ENCODE assay signal across 24 mouse cellular contexts in the genomic region with DNA sequence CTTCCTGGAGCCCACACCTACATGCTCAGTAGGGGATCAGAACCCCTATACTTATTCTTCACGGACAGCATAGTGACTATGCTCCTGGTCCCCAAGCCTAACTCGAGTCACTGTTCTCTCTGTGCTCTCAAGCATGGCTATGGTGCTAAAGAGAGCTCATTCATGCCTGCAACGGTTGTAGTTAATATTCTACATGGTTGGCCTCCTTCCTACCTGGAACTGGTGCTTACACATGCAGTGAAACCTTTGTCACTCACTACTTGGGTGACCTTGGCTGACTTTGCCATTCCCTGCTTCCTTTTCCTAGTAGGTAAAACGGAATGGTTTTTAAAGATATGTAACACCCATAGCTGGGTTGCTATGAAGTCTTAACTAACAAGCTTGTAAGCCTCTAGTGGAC.
A peak's percentile ranks its signal among the peaks of the same experiment; 100 is the strongest.
DNase-seq lines count a peak whose midpoint lies in the region; ATAC-seq and TF ChIP-seq lines count a peak whose summit lies in the region.
"Had no signal": no experiment of that assay in that cellular context is flagged by ENCODE, and none has a peak within 500 bp of the region (broad histone marks: within the 10 kb centered on the region; RNA-seq: fewer than 3 reads in every experiment).

No protein-coding gene starts in this region.

- no peak overlapping the region for H3K4me2 ChIP-seq in intestine, embryonic 15.5 days (replicated peaks)
- H3K4me2 ChIP-seq in intestine, embryonic 16.5 days (ENCODE audit: low read depth, low read length), result no peak overlapping the region
- H3K4me2 ChIP-seq in forebrain, embryonic 16.5 days (ENCODE audit: low read length), result no peak overlapping the region
- H3K4me2 ChIP-seq in forebrain, embryonic 11.5 days (ENCODE audit: low read depth, low read length, severe bottlenecking), result no peak overlapping the region
- H3K4me2 ChIP-seq in heart, embryonic 12.5 days, result no peak overlapping the region
- H3K4me2 ChIP-seq: hindbrain, embryonic 13.5 days; limb, embryonic 12.5 days; liver, embryonic 15.5 days; stomach, embryonic 15.5 days had no signal

- ATAC-seq in intestine, embryonic 15.5 days, result peak; percentile 82
- peak; percentile 80 for ATAC-seq in intestine, embryonic 16.5 days
- ATAC-seq in forebrain, embryonic 16.5 days, result no peak
- ATAC-seq in forebrain, embryonic 11.5 days (replicated peaks; ENCODE audit: low FRiP score), result no peak
- no peak for ATAC-seq in heart, embryonic 12.5 days (ENCODE audit: insufficient number of reproducible peaks, low FRiP score)
- ATAC-seq: forebrain, postnatal 0 days; inflammation-experienced regulatory T-cells, adult 6 months; lung, postnatal 0 days; midbrain, embryonic 16.5 days had no signal

- peak; percentile 98 for DNase-seq in kidney, adult 9 months
- peak; percentile 89 for DNase-seq in kidney, postnatal 14 days
- no peak for DNase-seq in forebrain, embryonic 11.5 days (ENCODE audit: low spot score)
- DNase-seq in thymus, adult 2 months, result no peak
- DNase-seq: adrenal gland, adult 2 months; cerebellum, adult 11-12 months; cerebellum, postnatal 10 days; forebrain, postnatal 0 days; heart, postnatal 36 days; layer of hippocampus, postnatal 36 days had no signal

- no peaks in the 10 kb centered on the region for H3K27me3 ChIP-seq in intestine, embryonic 15.5 days (replicated peaks)
- H3K27me3 ChIP-seq in intestine, embryonic 16.5 days (replicated peaks; ENCODE audit: control insufficient read depth, insufficient read depth, low read length), result no peaks in the 10 kb centered on the region
- no peaks in the 10 kb centered on the region for H3K27me3 ChIP-seq in forebrain, embryonic 16.5 days (replicated peaks; ENCODE audit: control insufficient read depth, insufficient read depth, low read length)
- no peaks in the 10 kb centered on the region for H3K27me3 ChIP-seq in forebrain, embryonic 11.5 days (ENCODE audit: control insufficient read depth, insufficient read depth, low read length)
- H3K27me3 ChIP-seq in heart, embryonic 12.5 days (replicated peaks), result peaks cover 21% of the 10 kb centered on the region
- H3K27me3 ChIP-seq in thymus, adult 2 months (ENCODE audit: control insufficient read depth, insufficient read depth, low read length), result no peaks in the 10 kb centered on the region
- H3K27me3 ChIP-seq: stomach, embryonic 15.5 days had no signal

- no peak for TF ChIP-seq POLR2A in thymus, adult 2 months (IDR thresholded peaks at IDR 0.05; ENCODE audit: control insufficient read depth, extremely low read depth, insufficient read depth, low read length, poor library complexity)

- WGBS in intestine, embryonic 15.5 days, result 61% methylated on average over 4 of the region's 4 CpGs
- WGBS in intestine, embryonic 16.5 days, result 64% methylated on average over 4 of the region's 4 CpGs
- 73% methylated on average over 4 of the region's 4 CpGs for WGBS in forebrain, embryonic 16.5 days
- 82% methylated on average over 4 of the region's 4 CpGs for WGBS in forebrain, embryonic 11.5 days
- WGBS in heart, embryonic 12.5 days, result 82% methylated on average over 4 of the region's 4 CpGs
- WGBS in thymus, adult 2 months, result 96% methylated on average over 4 of the region's 4 CpGs

- H3K27ac ChIP-seq in intestine, embryonic 15.5 days, result no peak overlapping the region
- H3K27ac ChIP-seq in intestine, embryonic 16.5 days (ENCODE audit: low read length), result 0 out of 2 replicates have a peak overlapping the region, but pooled peaks have one; percentile 4
- no peak overlapping the region for H3K27ac ChIP-seq in forebrain, embryonic 16.5 days (ENCODE audit: low read length)
- no peak overlapping the region for H3K27ac ChIP-seq in forebrain, embryonic 11.5 days (ENCODE audit: low read depth, low read length)
- no peak overlapping the region for H3K27ac ChIP-seq in heart, embryonic 12.5 days (ENCODE audit: poor library complexity, severe bottlenecking)
- H3K27ac ChIP-seq in thymus, adult 2 months (ENCODE audit: control insufficient read depth, insufficient read depth, low read length), result no peak overlapping the region
- H3K27ac ChIP-seq: embryonic facial prominence, embryonic 10.5 days; hindbrain, embryonic 13.5 days; limb, embryonic 12.5 days; liver, embryonic 15.5 days; macrophage; stomach, embryonic 15.5 days had no signal

- no peaks in the 10 kb centered on the region for H3K9me3 ChIP-seq in intestine, embryonic 15.5 days
- no peaks in the 10 kb centered on the region for H3K9me3 ChIP-seq in intestine, embryonic 16.5 days (ENCODE audit: control insufficient read depth, low read length)
- no peaks in the 10 kb centered on the region for H3K9me3 ChIP-seq in forebrain, embryonic 16.5 days (ENCODE audit: control insufficient read depth, low read length)
- H3K9me3 ChIP-seq in forebrain, embryonic 11.5 days (ENCODE audit: control insufficient read depth, low read length), result no peaks in the 10 kb centered on the region
- H3K9me3 ChIP-seq in heart, embryonic 12.5 days (replicated peaks), result no peaks in the 10 kb centered on the region
- H3K9me3 ChIP-seq: embryonic facial prominence, embryonic 10.5 days; hindbrain, embryonic 13.5 days; limb, embryonic 12.5 days; liver, embryonic 15.5 days; stomach, embryonic 15.5 days had no signal

- H3K36me3 ChIP-seq in intestine, embryonic 15.5 days, result no peaks in the 10 kb centered on the region
- H3K36me3 ChIP-seq in intestine, embryonic 16.5 days (ENCODE audit: control insufficient read depth, insufficient read depth, low read length), result no peaks in the 10 kb centered on the region
- no peaks in the 10 kb centered on the region for H3K36me3 ChIP-seq in forebrain, embryonic 16.5 days (ENCODE audit: control insufficient read depth, insufficient read depth)
- no peaks in the 10 kb centered on the region for H3K36me3 ChIP-seq in forebrain, embryonic 11.5 days (ENCODE audit: control insufficient read depth, insufficient read depth, low read length)
- H3K36me3 ChIP-seq in heart, embryonic 12.5 days, result no peaks in the 10 kb centered on the region
- no peaks in the 10 kb centered on the region for H3K36me3 ChIP-seq in thymus, adult 2 months (ENCODE audit: control insufficient read depth, insufficient read depth, low read length)
- H3K36me3 ChIP-seq: embryonic facial prominence, embryonic 10.5 days; hindbrain, embryonic 13.5 days; limb, embryonic 12.5 days; liver, embryonic 15.5 days; stomach, embryonic 15.5 days had no signal

- peaks cover 4% of the 10 kb centered on the region; the same call in 1 of the 2 replicates for H3K4me1 ChIP-seq in intestine, embryonic 15.5 days (replicated peaks)
- peaks cover 7% of the 10 kb centered on the region for H3K4me1 ChIP-seq in intestine, embryonic 16.5 days (ENCODE audit: control insufficient read depth, insufficient read depth, low read length)
- no peaks in the 10 kb centered on the region for H3K4me1 ChIP-seq in forebrain, embryonic 16.5 days (replicated peaks; ENCODE audit: control insufficient read depth, insufficient read depth, low read length)
- H3K4me1 ChIP-seq in forebrain, embryonic 11.5 days (replicated peaks; ENCODE audit: control insufficient read depth, insufficient read depth, low read length), result no peaks in the 10 kb centered on the region
- H3K4me1 ChIP-seq in heart, embryonic 12.5 days (replicated peaks), result no peaks in the 10 kb centered on the region; the same call in 1 of the 2 replicates
- peaks cover 3% of the 10 kb centered on the region for H3K4me1 ChIP-seq in thymus, adult 2 months (replicated peaks; ENCODE audit: control insufficient read depth, insufficient read depth, low read length)
- H3K4me1 ChIP-seq: hindbrain, embryonic 13.5 days; limb, embryonic 12.5 days had no signal

- no peak for TF ChIP-seq CTCF in thymus, adult 2 months (IDR thresholded peaks at IDR 0.05; ENCODE audit: borderline replicate concordance, control insufficient read depth, extremely low read depth, insufficient read depth, low read length, poor library complexity)

- H3K9ac ChIP-seq in intestine, embryonic 15.5 days, result no peak overlapping the region
- no peak overlapping the region for H3K9ac ChIP-seq in intestine, embryonic 16.5 days (ENCODE audit: low read depth, low read length)
- no peak overlapping the region for H3K9ac ChIP-seq in forebrain, embryonic 16.5 days (replicated peaks; ENCODE audit: low read depth, low read length)
- H3K9ac ChIP-seq in forebrain, embryonic 11.5 days (ENCODE audit: low read length), result no peak overlapping the region
- H3K9ac ChIP-seq in heart, embryonic 12.5 days, result no peak overlapping the region
- H3K9ac ChIP-seq: forebrain, postnatal 0 days; hindbrain, embryonic 13.5 days; limb, embryonic 12.5 days; liver, embryonic 15.5 days; stomach, embryonic 15.5 days had no signal

- no peak overlapping the region for H3K4me3 ChIP-seq in intestine, embryonic 15.5 days (replicated peaks)
- no peak overlapping the region for H3K4me3 ChIP-seq in intestine, embryonic 16.5 days (ENCODE audit: low read length)
- H3K4me3 ChIP-seq in forebrain, embryonic 16.5 days (replicated peaks; ENCODE audit: low read length), result no peak overlapping the region
- H3K4me3 ChIP-seq in forebrain, embryonic 11.5 days (ENCODE audit: low read depth, low read length), result no peak overlapping the region
- H3K4me3 ChIP-seq in heart, embryonic 12.5 days, result no peak overlapping the region
- H3K4me3 ChIP-seq in thymus, adult 2 months (ENCODE audit: control insufficient read depth, insufficient read depth, low read length), result no peak overlapping the region
- H3K4me3 ChIP-seq: embryonic facial prominence, embryonic 10.5 days; hindbrain, embryonic 13.5 days; limb, embryonic 12.5 days; liver, embryonic 15.5 days; myocyte; stomach, embryonic 15.5 days had no signal

Comparison
In these comparisons a context has a peak if more than half of its experiments do, and no peak if none do; other contexts are left out.
1. ATAC-seq: peak in intestine, embryonic 15.5 days (single experiment) and intestine, embryonic 16.5 days (single experiment); none in forebrain, embryonic 16.5 days (single experiment), forebrain, embryonic 11.5 days (single experiment) and heart, embryonic 12.5 days (single experiment).
2. DNase-seq: peak in kidney, adult 9 months (single experiment) and kidney, postnatal 14 days (single experiment); none in forebrain, embryonic 11.5 days (single experiment) and thymus, adult 2 months (single experiment).